Mouse (Mus musculus): ENCODE results near the gene Leng1. TPM values are rescaled to one million over a fixed set of nuclear protein-coding genes. Genes with fewer than 3 reads are reported as not detected.
A peak's percentile ranks its signal among the peaks of the same experiment; 100 is the strongest.

The Leng1 gene
- polyA plus RNA-seq, 1 experiment from 2014 or later, result 18.5 TPM

DNA sequence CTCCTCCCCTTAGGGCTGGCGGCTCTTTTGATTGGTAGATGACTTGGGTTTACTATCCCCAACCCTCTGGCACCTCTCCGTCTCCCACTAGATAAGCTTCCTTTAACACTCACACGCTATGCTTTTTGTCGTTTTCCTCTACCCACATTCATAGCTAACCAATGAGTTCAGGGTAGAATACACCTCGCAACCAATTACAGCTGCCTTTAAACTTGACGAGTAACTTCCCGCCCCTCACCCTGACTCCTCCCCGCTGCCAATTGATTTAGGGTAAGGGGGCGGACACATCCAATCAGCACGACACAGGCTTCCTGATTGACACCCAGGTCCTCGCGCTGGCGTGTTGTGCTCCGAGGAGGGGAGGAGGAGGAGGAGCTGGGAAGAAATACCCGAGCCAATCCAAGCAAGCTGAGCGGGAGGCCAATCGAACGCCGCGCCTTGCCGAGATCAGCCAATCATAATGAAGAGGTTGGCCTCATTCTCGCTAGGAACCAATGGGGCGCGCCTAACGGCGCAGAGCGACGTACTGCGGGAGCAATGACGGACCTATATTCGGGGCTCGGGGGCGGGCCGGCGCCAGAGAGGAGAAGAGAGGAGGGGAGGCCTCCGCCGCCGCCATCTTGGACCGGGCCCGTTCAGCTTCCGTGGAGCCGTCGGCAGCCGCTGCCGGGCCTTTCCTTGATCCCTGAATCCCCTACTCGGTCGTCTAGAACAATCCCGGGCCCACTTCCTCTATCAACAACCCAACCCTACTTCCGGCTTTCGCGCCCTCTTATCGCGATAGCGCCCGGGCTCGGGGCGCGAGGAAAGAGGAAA lies 20.8 kb downstream of the Leng1 start, which contains the start of gene Cnot3:
Cnot3 (plus strand) TSS at position 597 of the 816 bp plus-strand sequence.
- no peaks in the 10 kb centered on the region for H3K9me3 ChIP-seq (replicated peaks; ENCODE audit: low read length)
- no peak for TF ChIP-seq CTCF (IDR thresholded peaks at IDR 0.05; ENCODE audit: low read depth)
- peak within 1 kb of the TSS; percentile 99 for H3K27ac ChIP-seq
- peaks cover 26% of the 10 kb centered on the region for H3K4me1 ChIP-seq (replicated peaks; ENCODE audit: insufficient read depth, low read length)
- H3K9ac ChIP-seq (ENCODE audit: low read depth, low read length), result peak within 1 kb of the TSS; percentile 98
- WGBS, result 1% methylated on average over 57 of the region's 58 CpGs
- peaks cover 5% of the 10 kb centered on the region for H3K36me3 ChIP-seq (ENCODE audit: insufficient read depth, low read length)
- H3K4me3 ChIP-seq (replicated peaks; ENCODE audit: low read depth, low read length), result peak within 1 kb of the TSS; percentile 85
- H3K27me3 ChIP-seq (ENCODE audit: insufficient read depth, low read length), result no peaks in the 10 kb centered on the region
- peak within 1 kb of the TSS; percentile 71 for H3K4me2 ChIP-seq (ENCODE audit: low read length)
- ATAC-seq (replicated peaks; ENCODE audit: low FRiP score, low read depth) (peak; percentile 98), DNase-seq (ENCODE audit: low spot score) (peak; percentile 99)

DNA sequence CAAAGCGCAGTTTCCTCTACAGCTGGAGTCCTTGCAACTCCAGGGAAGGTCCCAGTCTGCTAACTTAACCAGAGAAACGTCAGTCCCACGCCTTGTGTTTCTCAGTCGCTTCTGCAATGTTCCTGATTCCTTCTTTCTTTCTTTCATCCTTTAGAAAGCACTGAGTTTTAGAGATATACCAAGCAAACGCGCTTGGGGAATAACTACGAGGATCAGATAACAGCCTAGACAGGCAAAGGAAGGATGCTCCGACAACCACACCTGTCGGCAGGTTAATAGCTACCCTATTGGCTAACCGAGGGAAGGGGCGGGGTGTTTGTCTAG lies 21.3 kb downstream of the Leng1 start:
- ATAC-seq (replicated peaks; ENCODE audit: low FRiP score, low read depth) (no peak), DNase-seq (ENCODE audit: low spot score) (no peak)
- Histone ChIP-seq H3K27ac (peak overlapping the region; percentile 71; the same call in 1 of the 2 replicates), H3K4me2 (ENCODE audit: low read length) (peak overlapping the region; percentile 55), H3K4me1 (replicated peaks; ENCODE audit: insufficient read depth, low read length) (peaks cover 26% of the 10 kb centered on the region), H3K4me3 (replicated peaks; ENCODE audit: low read depth, low read length) (peak overlapping the region; percentile 85), H3K9ac (ENCODE audit: low read depth, low read length) (no peak overlapping the region), H3K27me3 (ENCODE audit: insufficient read depth, low read length) (no peaks in the 10 kb centered on the region), H3K9me3 (replicated peaks; ENCODE audit: low read length) (no peaks in the 10 kb centered on the region), H3K36me3 (ENCODE audit: insufficient read depth, low read length) (peaks cover 11% of the 10 kb centered on the region; the same call in 1 of the 2 replicates)
- no peak for TF ChIP-seq CTCF (IDR thresholded peaks at IDR 0.05; ENCODE audit: low read depth)
- WGBS, result 4% methylated on average over 11 of the region's 11 CpGs

DNA sequence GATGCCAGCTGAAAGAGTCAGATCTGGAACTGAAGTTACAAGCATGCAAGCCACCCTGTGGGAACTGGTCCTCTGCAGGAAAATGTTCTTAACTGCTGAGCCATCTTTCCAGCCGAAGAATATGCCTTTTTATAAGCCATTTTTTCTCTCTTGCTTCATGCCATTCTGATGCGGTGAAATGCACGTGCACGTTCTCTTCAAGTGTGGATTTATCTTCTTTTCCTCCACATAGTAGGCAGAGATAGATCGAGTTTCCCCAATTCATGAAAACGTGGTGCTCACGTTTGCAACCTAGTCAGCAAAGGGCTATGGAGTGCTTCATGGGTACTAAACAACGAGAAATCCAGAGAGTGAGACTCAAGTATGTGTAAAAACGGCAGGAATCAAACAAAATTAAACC lies 21.8 kb downstream of the Leng1 start:
- peaks cover 14% of the 10 kb centered on the region; the same call in 1 of the 2 replicates for H3K36me3 ChIP-seq (ENCODE audit: insufficient read depth, low read length)
- no peak for TF ChIP-seq CTCF (IDR thresholded peaks at IDR 0.05; ENCODE audit: low read depth)
- peak overlapping the region; percentile 85 for H3K4me3 ChIP-seq (replicated peaks; ENCODE audit: low read depth, low read length)
- H3K4me2 ChIP-seq (ENCODE audit: low read length), result peak overlapping the region; percentile 55
- H3K9ac ChIP-seq (ENCODE audit: low read depth, low read length), result 0 out of 2 replicates have a peak overlapping the region, but pooled peaks have one; percentile 24
- H3K27me3 ChIP-seq (ENCODE audit: insufficient read depth, low read length), result no peaks in the 10 kb centered on the region
- H3K9me3 ChIP-seq (replicated peaks; ENCODE audit: low read length), result no peaks in the 10 kb centered on the region
- H3K27ac ChIP-seq, result 0 out of 2 replicates have a peak overlapping the region, but pooled peaks have one; percentile 71
- no peak for DNase-seq (ENCODE audit: low spot score)
- H3K4me1 ChIP-seq (replicated peaks; ENCODE audit: insufficient read depth, low read length), result peaks cover 26% of the 10 kb centered on the region
- WGBS, result 16% methylated on average over 9 of the region's 9 CpGs
- no peak for ATAC-seq (replicated peaks; ENCODE audit: low FRiP score, low read depth)

DNA sequence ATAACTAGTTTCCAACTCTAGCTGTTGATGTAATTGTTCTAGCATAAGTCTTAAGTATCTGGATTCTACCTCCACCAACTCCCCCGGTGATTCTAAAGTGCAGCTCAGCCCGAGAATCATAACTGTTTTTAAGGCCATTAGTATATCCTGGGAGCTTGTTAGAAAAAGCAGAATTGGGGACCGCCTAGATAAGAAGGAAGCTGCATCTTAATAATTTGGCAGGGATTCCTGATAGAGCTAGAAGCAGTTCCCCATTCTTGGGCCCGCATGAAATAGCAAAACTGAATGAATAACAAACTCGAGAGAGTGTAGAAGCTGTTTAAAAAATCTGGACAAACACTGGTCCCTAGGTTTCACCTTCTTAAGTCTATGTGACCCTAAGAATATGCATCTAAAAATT lies 22.2 kb downstream of the Leng1 start:
- no peak overlapping the region for H3K4me2 ChIP-seq (ENCODE audit: low read length)
- H3K9me3 ChIP-seq (replicated peaks; ENCODE audit: low read length), result no peaks in the 10 kb centered on the region
- TF ChIP-seq CTCF (IDR thresholded peaks at IDR 0.05; ENCODE audit: low read depth), result no peak
- DNase-seq (ENCODE audit: low spot score), result no peak
- no peaks in the 10 kb centered on the region for H3K27me3 ChIP-seq (ENCODE audit: insufficient read depth, low read length)
- WGBS, result 68% methylated on average over 5 of the region's 5 CpGs
- peaks cover 22% of the 10 kb centered on the region for H3K4me1 ChIP-seq (replicated peaks; ENCODE audit: insufficient read depth, low read length)
- H3K27ac ChIP-seq, result no peak overlapping the region
- no peak overlapping the region for H3K4me3 ChIP-seq (replicated peaks; ENCODE audit: low read depth, low read length)
- H3K36me3 ChIP-seq (ENCODE audit: insufficient read depth, low read length), result peaks cover 17% of the 10 kb centered on the region; the same call in 1 of the 2 replicates
- H3K9ac ChIP-seq (ENCODE audit: low read depth, low read length), result no peak overlapping the region
- ATAC-seq (replicated peaks; ENCODE audit: low FRiP score, low read depth), result no peak

DNA sequence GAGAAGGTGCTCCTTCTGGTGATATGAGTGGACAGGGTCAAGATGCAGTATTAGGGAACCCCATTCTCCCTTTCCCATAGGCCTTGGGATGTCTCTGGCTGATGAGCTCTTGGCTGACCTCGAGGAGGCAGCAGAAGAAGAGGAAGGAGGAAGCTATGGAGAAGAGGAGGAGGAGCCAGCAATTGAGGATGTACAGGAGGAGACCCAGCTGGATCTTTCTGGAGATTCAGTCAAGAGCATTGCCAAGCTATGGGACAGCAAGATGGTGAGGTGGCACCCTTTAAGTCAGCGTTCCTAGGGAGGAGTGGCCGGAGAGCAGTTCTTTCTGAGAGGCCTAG lies 35.2 kb downstream of the Leng1 start:
- H3K4me1 ChIP-seq (replicated peaks; ENCODE audit: insufficient read depth, low read length), result peaks cover 8% of the 10 kb centered on the region
- no peak for ATAC-seq (replicated peaks; ENCODE audit: low FRiP score, low read depth)

DNA sequence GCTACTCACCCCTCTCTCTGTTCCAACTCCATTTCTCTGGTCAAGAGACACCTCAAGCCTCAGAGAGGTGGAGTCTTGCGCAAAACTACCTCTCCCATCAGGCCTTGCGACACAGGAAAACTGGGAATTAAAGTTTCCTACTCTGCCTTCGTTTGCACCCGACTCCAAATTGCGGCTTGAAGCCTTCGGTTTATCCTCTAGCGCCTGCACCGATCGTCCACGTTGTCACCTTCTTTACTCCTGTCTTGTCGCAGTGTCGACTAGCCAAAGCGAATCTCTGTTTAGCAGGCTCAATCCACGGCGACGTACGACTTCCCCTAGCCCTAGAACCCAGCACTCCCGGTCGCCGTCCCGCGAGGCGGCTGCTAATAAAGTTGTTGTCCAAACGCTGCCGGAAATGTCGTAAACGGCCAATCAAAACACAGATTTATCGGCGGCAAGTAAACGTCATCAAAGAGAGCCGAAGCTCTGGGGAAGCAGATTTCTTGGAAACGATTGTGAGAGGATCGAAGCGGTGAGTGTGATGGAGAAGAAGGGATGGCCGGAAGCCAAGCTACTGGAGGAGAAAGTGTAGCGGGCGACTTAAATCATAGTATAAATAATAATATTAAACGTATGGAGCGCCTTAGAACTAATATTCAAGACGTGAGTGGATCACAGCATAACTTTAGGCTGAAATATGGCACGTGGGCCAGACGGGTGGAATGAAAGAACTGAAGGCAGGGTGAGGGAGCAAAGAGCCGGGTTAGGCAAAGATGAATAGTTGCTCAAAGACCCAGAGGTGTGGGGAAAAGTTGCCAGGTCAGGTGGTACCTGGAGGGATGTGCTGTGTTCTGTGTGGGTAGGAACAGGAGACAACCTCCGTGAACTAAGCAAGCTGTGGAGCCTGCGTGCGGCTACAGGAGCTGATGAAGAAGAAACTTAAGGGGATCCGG lies 35.8 kb downstream of the Leng1 start, which contains the start of the genes Tfpt and Prpf31:
Tfpt (minus strand) TSS at position 387 of the 935 bp plus-strand sequence.
Prpf31 (plus strand) TSS at position 443 of the 935 bp plus-strand sequence.
- Histone ChIP-seq H3K4me2 (ENCODE audit: low read length) (peak within 1 kb of the TSS; percentile 93), H3K9me3 (replicated peaks; ENCODE audit: low read length) (no peaks in the 10 kb centered on the region), H3K27ac (peak within 1 kb of the TSS; percentile 90), H3K4me1 (replicated peaks; ENCODE audit: insufficient read depth, low read length) (peaks cover 8% of the 10 kb centered on the region), H3K27me3 (ENCODE audit: insufficient read depth, low read length) (no peaks in the 10 kb centered on the region), H3K9ac (ENCODE audit: low read depth, low read length) (peak within 1 kb of the TSS; percentile 77), H3K4me3 (replicated peaks; ENCODE audit: low read depth, low read length) (peak within 1 kb of the TSS; percentile 66), H3K36me3 (ENCODE audit: insufficient read depth, low read length) (0 out of 2 replicates have a peak, but pooled peaks cover 19% of the 10 kb centered on the region)
- WGBS, result 1% methylated on average over 47 of the region's 47 CpGs
- TF ChIP-seq CTCF (IDR thresholded peaks at IDR 0.05; ENCODE audit: low read depth), result no peak
- DNase-seq (ENCODE audit: low spot score) (peak; percentile 97), ATAC-seq (replicated peaks; ENCODE audit: low FRiP score, low read depth) (peak; percentile 93)

More for the DNA sequence above, 35.2 kb downstream of the Leng1 start:
- DNase-seq (ENCODE audit: low spot score), result no peak
- H3K9me3 ChIP-seq (replicated peaks; ENCODE audit: low read length), result no peaks in the 10 kb centered on the region
- 53% methylated on average over 3 of the region's 3 CpGs for WGBS
- no peak for TF ChIP-seq CTCF (IDR thresholded peaks at IDR 0.05; ENCODE audit: low read depth)
- peak overlapping the region; percentile 77 for H3K9ac ChIP-seq (ENCODE audit: low read depth, low read length)
- peak overlapping the region; percentile 66 for H3K4me3 ChIP-seq (replicated peaks; ENCODE audit: low read depth, low read length)
- H3K4me2 ChIP-seq (ENCODE audit: low read length), result peak overlapping the region; percentile 93
- H3K36me3 ChIP-seq (ENCODE audit: insufficient read depth, low read length), result 0 out of 2 replicates have a peak, but pooled peaks cover 25% of the 10 kb centered on the region
- H3K27ac ChIP-seq, result 0 out of 2 replicates have a peak overlapping the region, but pooled peaks have one; percentile 31
- no peaks in the 10 kb centered on the region for H3K27me3 ChIP-seq (ENCODE audit: insufficient read depth, low read length)

Data from kidney, postnatal 0 days (tissue).